Mouse (Mus musculus): Measurements from ENCODE around the gene Ccdc155. TPM values are rescaled to one million over a fixed set of nuclear protein-coding genes. Genes with fewer than 3 reads are reported as not detected.

The Ccdc155 gene
- polyA plus RNA-seq, 1 experiment from 2014 or later, result 0.33 TPM

GRCm38 (mm10) chr7:45196994-45197393 lies 7.7 kb downstream of the Ccdc155 start:
- Histone ChIP-seq H3K9me3 (ENCODE audit: control insufficient read depth, low read length) (no peaks in the 10 kb centered on the region), H3K9ac (replicated peaks; ENCODE audit: low read length) (no peak overlapping the region), H3K27ac (replicated peaks; ENCODE audit: low read depth, low read length) (no peak overlapping the region), H3K4me2 (ENCODE audit: low read length) (no peak overlapping the region), H3K36me3 (ENCODE audit: control insufficient read depth, insufficient read depth, low read length) (no peaks in the 10 kb centered on the region), H3K4me3 (replicated peaks; ENCODE audit: low read depth, low read length) (no peak overlapping the region), H3K27me3 (ENCODE audit: control insufficient read depth, insufficient read depth, low read length) (no peaks in the 10 kb centered on the region), H3K4me1 (ENCODE audit: control insufficient read depth, insufficient read depth, low read length) (no peaks in the 10 kb centered on the region)
- WGBS, result 62% methylated on average over 5 of the region's 5 CpGs
- DNase-seq, result no peak
- ATAC-seq (ENCODE audit: low FRiP score, low TSS enrichment), result no peak

- Histone ChIP-seq H3K4me1 (ENCODE audit: control insufficient read depth, insufficient read depth, low read length) (no peaks in the 10 kb centered on the region), H3K9ac (replicated peaks; ENCODE audit: low read length) (no peak overlapping the region), H3K27ac (replicated peaks; ENCODE audit: low read depth, low read length) (no peak overlapping the region), H3K4me3 (replicated peaks; ENCODE audit: low read depth, low read length) (no peak overlapping the region), H3K27me3 (ENCODE audit: control insufficient read depth, insufficient read depth, low read length) (no peaks in the 10 kb centered on the region), H3K4me2 (ENCODE audit: low read length) (no peak overlapping the region), H3K9me3 (ENCODE audit: control insufficient read depth, low read length) (no peaks in the 10 kb centered on the region), H3K36me3 (ENCODE audit: control insufficient read depth, insufficient read depth, low read length) (no peaks in the 10 kb centered on the region)
- no peak for DNase-seq
- no peak for ATAC-seq (ENCODE audit: low FRiP score, low TSS enrichment)
- 81% methylated on average over 4 of the region's 4 CpGs for WGBS
These were observed 8.5 kb downstream of the Ccdc155 start for GRCm38 (mm10) chr7:45196176-45196535.

GRCm38 (mm10) chr7:45195341-45196175 lies 9.1 kb downstream of the Ccdc155 start:
- Histone ChIP-seq H3K4me1 (ENCODE audit: control insufficient read depth, insufficient read depth, low read length) (no peaks in the 10 kb centered on the region), H3K9me3 (ENCODE audit: control insufficient read depth, low read length) (no peaks in the 10 kb centered on the region), H3K9ac (replicated peaks; ENCODE audit: low read length) (no peak overlapping the region), H3K27me3 (ENCODE audit: control insufficient read depth, insufficient read depth, low read length) (no peaks in the 10 kb centered on the region), H3K36me3 (ENCODE audit: control insufficient read depth, insufficient read depth, low read length) (no peaks in the 10 kb centered on the region), H3K27ac (replicated peaks; ENCODE audit: low read depth, low read length) (no peak overlapping the region), H3K4me2 (ENCODE audit: low read length) (no peak overlapping the region), H3K4me3 (replicated peaks; ENCODE audit: low read depth, low read length) (no peak overlapping the region)
- 52% methylated on average over 13 of the region's 13 CpGs for WGBS
- ATAC-seq (ENCODE audit: low FRiP score, low TSS enrichment), result no peak
- DNase-seq, result no peak

- no peak overlapping the region for H3K4me3 ChIP-seq (replicated peaks; ENCODE audit: low read depth, low read length)
- no peak overlapping the region for H3K4me2 ChIP-seq (ENCODE audit: low read length)
- no peaks in the 10 kb centered on the region for H3K27me3 ChIP-seq (ENCODE audit: control insufficient read depth, insufficient read depth, low read length)
- ATAC-seq (ENCODE audit: low FRiP score, low TSS enrichment) (no peak), DNase-seq (no peak)
- 67% methylated on average over 17 of the region's 17 CpGs for WGBS
- H3K36me3 ChIP-seq (ENCODE audit: control insufficient read depth, insufficient read depth, low read length), result no peaks in the 10 kb centered on the region
- no peak overlapping the region for H3K9ac ChIP-seq (replicated peaks; ENCODE audit: low read length)
- no peaks in the 10 kb centered on the region for H3K4me1 ChIP-seq (ENCODE audit: control insufficient read depth, insufficient read depth, low read length)
- H3K27ac ChIP-seq (replicated peaks; ENCODE audit: low read depth, low read length), result no peak overlapping the region
- no peaks in the 10 kb centered on the region for H3K9me3 ChIP-seq (ENCODE audit: control insufficient read depth, low read length)
These were observed 10.6 kb downstream of the Ccdc155 start for GRCm38 (mm10) chr7:45193871-45194785.

GRCm38 (mm10) chr7:45193406-45193805 lies 11.3 kb downstream of the Ccdc155 start:
- H3K4me1 ChIP-seq (ENCODE audit: control insufficient read depth, insufficient read depth, low read length), result no peaks in the 10 kb centered on the region
- H3K4me2 ChIP-seq (ENCODE audit: low read length), result no peak overlapping the region
- WGBS, result 61% methylated on average over 5 of the region's 5 CpGs
- no peaks in the 10 kb centered on the region for H3K9me3 ChIP-seq (ENCODE audit: control insufficient read depth, low read length)
- no peak for DNase-seq
- H3K4me3 ChIP-seq (replicated peaks; ENCODE audit: low read depth, low read length), result no peak overlapping the region
- ATAC-seq (ENCODE audit: low FRiP score, low TSS enrichment), result no peak
- H3K9ac ChIP-seq (replicated peaks; ENCODE audit: low read length), result no peak overlapping the region
- no peaks in the 10 kb centered on the region for H3K36me3 ChIP-seq (ENCODE audit: control insufficient read depth, insufficient read depth, low read length)
- H3K27ac ChIP-seq (replicated peaks; ENCODE audit: low read depth, low read length), result no peak overlapping the region
- H3K27me3 ChIP-seq (ENCODE audit: control insufficient read depth, insufficient read depth, low read length), result no peaks in the 10 kb centered on the region

GRCm38 (mm10) chr7:45192585-45193310 lies 11.9 kb downstream of the Ccdc155 start:
- WGBS, result 83% methylated on average over 7 of the region's 7 CpGs
- no peak overlapping the region for H3K9ac ChIP-seq (replicated peaks; ENCODE audit: low read length)

GRCm38 (mm10) chr7:45191803-45192363 lies 12.8 kb downstream of the Ccdc155 start:
- WGBS, result 26% methylated on average over 8 of the region's 8 CpGs
- H3K36me3 ChIP-seq (ENCODE audit: control insufficient read depth, insufficient read depth, low read length), result no peaks in the 10 kb centered on the region
- H3K4me3 ChIP-seq (replicated peaks; ENCODE audit: low read depth, low read length), result no peak overlapping the region
- H3K27ac ChIP-seq (replicated peaks; ENCODE audit: low read depth, low read length), result no peak overlapping the region
- ATAC-seq (ENCODE audit: low FRiP score, low TSS enrichment), result no peak
- no peaks in the 10 kb centered on the region for H3K4me1 ChIP-seq (ENCODE audit: control insufficient read depth, insufficient read depth, low read length)
- H3K4me2 ChIP-seq (ENCODE audit: low read length), result no peak overlapping the region
- H3K27me3 ChIP-seq (ENCODE audit: control insufficient read depth, insufficient read depth, low read length), result no peaks in the 10 kb centered on the region
- H3K9ac ChIP-seq (replicated peaks; ENCODE audit: low read length), result no peak overlapping the region
- H3K9me3 ChIP-seq (ENCODE audit: control insufficient read depth, low read length), result no peaks in the 10 kb centered on the region
- DNase-seq, result no peak

More at GRCm38 (mm10) chr7:45192585-45193310, 11.9 kb downstream of the Ccdc155 start:
- Histone ChIP-seq H3K9me3 (ENCODE audit: control insufficient read depth, low read length) (no peaks in the 10 kb centered on the region), H3K36me3 (ENCODE audit: control insufficient read depth, insufficient read depth, low read length) (no peaks in the 10 kb centered on the region), H3K4me1 (ENCODE audit: control insufficient read depth, insufficient read depth, low read length) (no peaks in the 10 kb centered on the region), H3K4me3 (replicated peaks; ENCODE audit: low read depth, low read length) (no peak overlapping the region), H3K27me3 (ENCODE audit: control insufficient read depth, insufficient read depth, low read length) (no peaks in the 10 kb centered on the region), H3K27ac (replicated peaks; ENCODE audit: low read depth, low read length) (no peak overlapping the region), H3K4me2 (ENCODE audit: low read length) (no peak overlapping the region)
- ATAC-seq (ENCODE audit: low FRiP score, low TSS enrichment) (no peak), DNase-seq (no peak)

GRCm38 (mm10) chr7:45191161-45191560 lies 13.5 kb downstream of the Ccdc155 start:
- no peak for ATAC-seq (ENCODE audit: low FRiP score, low TSS enrichment)
- H3K27ac ChIP-seq (replicated peaks; ENCODE audit: low read depth, low read length), result no peak overlapping the region
- no peak for DNase-seq
- no peaks in the 10 kb centered on the region for H3K4me1 ChIP-seq (ENCODE audit: control insufficient read depth, insufficient read depth, low read length)
- H3K36me3 ChIP-seq (ENCODE audit: control insufficient read depth, insufficient read depth, low read length), result no peaks in the 10 kb centered on the region
- H3K27me3 ChIP-seq (ENCODE audit: control insufficient read depth, insufficient read depth, low read length), result no peaks in the 10 kb centered on the region
- H3K9ac ChIP-seq (replicated peaks; ENCODE audit: low read length), result no peak overlapping the region
- H3K4me3 ChIP-seq (replicated peaks; ENCODE audit: low read depth, low read length), result no peak overlapping the region
- no peaks in the 10 kb centered on the region for H3K9me3 ChIP-seq (ENCODE audit: control insufficient read depth, low read length)
- H3K4me2 ChIP-seq (ENCODE audit: low read length), result no peak overlapping the region
- WGBS, result 86% methylated on average over 2 of the region's 2 CpGs

Data from midbrain, embryonic 14.5 days (tissue).